Mouse (Mus musculus): ENCODE measurements around the gene Scube2. TPM values are rescaled to one million over a fixed set of nuclear protein-coding genes. Genes with fewer than 3 reads are reported as not detected.

The Scube2 gene
- polyA plus RNA-seq (2012; fragmentation: generic; extraction: Trizol) = 1 to 10 TPM in 1 of 2 experiments, under 1 TPM in 1; 0.08 to 2.4 TPM

DNA sequence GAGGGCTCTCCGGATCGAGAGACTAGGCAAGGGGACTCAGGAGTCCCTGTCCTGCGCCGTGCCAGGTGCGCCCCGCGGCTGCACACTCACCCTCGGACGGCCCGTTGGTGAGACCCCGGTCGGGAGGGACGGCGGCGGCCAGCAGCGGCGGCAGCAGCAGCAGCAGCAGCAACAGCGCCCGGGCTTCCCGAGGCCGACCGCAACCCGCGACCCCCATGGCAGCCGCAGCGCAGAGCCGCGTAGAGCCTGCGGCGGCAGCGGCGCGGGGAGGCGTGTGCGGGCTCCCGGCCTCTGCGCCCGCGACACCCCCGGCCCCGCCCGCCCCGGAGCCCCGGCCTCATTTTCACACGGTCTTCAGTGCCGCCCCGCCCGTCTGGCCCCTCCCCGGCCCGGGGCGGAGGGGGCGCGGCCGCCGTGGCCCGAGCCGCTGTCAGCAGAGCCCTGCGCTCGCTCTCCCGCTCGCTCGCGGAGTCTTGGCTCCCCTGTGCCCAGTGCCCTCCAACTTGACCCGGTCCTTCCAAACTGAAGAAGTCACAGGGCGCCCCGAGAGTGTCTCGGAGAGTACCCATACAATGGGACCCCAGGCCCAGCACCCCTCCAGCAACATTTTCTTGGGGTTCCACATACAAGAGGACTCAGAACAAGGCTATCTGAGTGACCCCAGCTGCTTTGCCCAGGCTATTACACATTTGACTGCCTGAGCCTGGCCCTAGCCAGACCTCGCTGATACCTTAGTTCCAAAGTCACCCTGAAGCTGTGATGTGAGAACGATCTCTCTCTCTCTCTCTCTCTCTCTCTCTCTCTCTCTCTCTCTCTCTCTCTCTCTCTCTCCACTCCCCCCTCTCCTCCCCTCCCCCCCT, at the start of gene Scube2:
Gene Scube2 (minus strand): TSS at position 310 of the 860 bp plus-strand sequence.

DNA sequence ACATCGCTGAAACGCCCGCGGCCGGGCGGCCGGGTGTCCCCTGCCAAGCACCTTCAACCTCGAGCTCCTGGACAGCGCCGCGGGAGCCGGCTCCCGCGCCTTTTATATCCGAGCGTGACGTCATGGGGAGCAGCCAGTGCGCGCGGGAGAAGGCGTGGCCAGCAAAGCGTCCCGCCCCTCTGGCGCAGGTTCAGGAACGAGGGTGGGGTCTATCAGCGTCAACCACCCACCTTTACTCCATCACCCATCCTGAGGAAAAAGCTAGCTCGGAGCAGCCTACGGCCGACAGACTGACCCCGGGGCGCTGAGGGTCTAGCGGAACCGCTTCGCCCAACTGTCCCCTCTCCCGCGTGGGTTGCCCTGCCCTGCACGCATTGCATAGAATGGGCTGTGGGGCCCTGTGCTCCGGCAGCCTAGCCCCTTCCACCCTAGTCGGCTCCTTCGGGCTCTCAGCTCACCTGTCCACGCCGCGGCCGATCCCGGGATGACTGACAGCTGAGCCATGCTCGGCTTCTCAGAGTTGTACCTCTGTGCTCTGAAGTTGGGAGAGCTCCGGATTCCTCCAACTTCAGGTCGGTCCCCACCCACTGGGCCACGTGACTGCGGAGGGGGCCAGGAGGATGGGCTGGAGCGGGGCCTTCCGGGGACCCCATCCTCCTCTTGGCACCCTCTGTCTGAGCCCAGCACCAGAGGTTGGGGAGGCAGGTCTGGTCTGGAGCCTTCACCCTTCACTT, 83.8 kb downstream of the Scube2 start, which contains the start of gene Nrip3:
Gene Nrip3 (minus strand): TSS at position 556 of the 734 bp plus-strand sequence.

DNA sequence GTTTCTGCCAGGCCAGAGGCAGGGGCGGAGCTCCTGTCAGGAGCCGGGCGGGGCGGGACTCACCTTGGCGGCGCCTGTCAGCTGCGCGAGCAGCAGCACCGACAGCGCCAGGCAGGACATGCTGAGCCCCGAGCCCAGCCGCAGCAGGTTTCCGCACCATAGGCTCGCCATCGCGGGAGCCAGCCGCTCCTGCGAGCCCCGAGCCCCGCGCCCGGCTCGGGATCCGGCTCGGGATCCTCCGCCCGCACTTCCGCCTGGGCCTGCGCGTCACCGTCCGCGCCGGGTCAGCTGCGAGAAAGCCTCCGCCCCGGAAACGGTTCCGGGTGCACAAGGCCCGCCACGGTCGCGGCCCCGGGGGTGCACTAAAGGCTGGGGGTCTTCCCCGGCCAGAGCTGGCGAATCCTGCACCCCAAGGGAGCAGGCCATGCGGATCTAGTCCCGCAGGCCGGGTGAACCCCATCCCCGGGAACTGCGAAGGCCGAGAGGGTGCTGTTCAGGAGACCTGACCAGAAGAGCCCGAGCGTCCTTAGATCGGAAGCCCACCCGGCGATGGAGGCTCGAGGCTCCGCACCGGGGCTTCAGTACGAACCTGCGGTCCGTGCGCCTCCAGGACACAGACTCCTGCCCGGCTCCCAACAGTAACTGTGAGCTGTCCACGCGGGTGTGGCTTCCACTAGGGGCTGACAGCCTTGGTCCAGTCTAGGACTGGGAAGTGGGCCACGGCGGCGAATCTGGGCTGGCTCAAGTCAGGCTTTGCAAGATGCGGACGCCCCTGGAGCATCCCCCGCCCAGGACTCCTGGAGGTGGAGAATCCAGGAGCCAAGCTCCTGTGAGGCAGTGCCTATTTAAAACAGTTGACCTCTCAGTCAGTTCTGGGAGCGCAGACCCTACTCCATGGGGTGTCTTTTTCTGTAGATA, 113.2 kb downstream of the Scube2 start, which contains the start of gene Tmem9b:
Gene Tmem9b (minus strand): TSS at position 868 of the 918 bp plus-strand sequence.

Other genes starting within 250 kb of the Scube2 start
- gene St5, start 162.1 kb downstream of the Scube2 start, polyA plus RNA-seq (2012; fragmentation: generic; extraction: Trizol) = 10 to 100 TPM in 1 of 2 experiments, 1 to 10 TPM in 1; 4.6 to 11.9 TPM
- gene Akip1, start 162.0 kb downstream of the Scube2 start, polyA plus RNA-seq (2012; fragmentation: generic; extraction: Trizol) = not detected
- gene BC051019, start 141.8 kb downstream of the Scube2 start, polyA plus RNA-seq (2012; fragmentation: generic; extraction: Trizol) = under 1 TPM; 0.12 to 0.14 TPM
- gene Ascl3, start 134.0 kb downstream of the Scube2 start, polyA plus RNA-seq (2012; fragmentation: generic; extraction: Trizol) = under 1 TPM; 0.20 to 0.45 TPM
- gene Tmem9b, start 112.8 kb downstream of the Scube2 start, polyA plus RNA-seq (2012; fragmentation: generic; extraction: Trizol) = 10 to 100 TPM; 22.5 to 53.1 TPM
- gene Nrip3, start 83.7 kb downstream of the Scube2 start, polyA plus RNA-seq (2012; fragmentation: generic; extraction: Trizol) = under 1 TPM in 1 of 2 experiments, not detected in 1; 0.02 TPM
- 10 to 100 TPM; 13.9 to 64.1 TPM for gene Dennd5a, start 94.8 kb upstream of the Scube2 start, polyA plus RNA-seq (2012; fragmentation: generic; extraction: Trizol)
- 10 to 100 TPM in 1 of 2 experiments, 1 to 10 TPM in 1; 2.7 to 18.9 TPM for gene Tmem41b, start 121.2 kb upstream of the Scube2 start, polyA plus RNA-seq (2012; fragmentation: generic; extraction: Trizol)
- 1 to 10 TPM; 1.8 to 6.2 TPM for gene Ipo7, start 152.6 kb upstream of the Scube2 start, polyA plus RNA-seq (2012; fragmentation: generic; extraction: Trizol)
- 1 to 10 TPM in 1 of 2 experiments, under 1 TPM in 1; 0.36 to 3.8 TPM for gene Zfp143, start 195.5 kb upstream of the Scube2 start, polyA plus RNA-seq (2012; fragmentation: generic; extraction: Trizol)

Measured in C3H10T1/2 (cell line).